10 mouse cellular contexts compared by ENCODE assay signal in genomic region chr14:121368108-121368705, GRCm38 (mm10). TPM values are rescaled to one million over a fixed set of nuclear protein-coding genes. Genes with fewer than 3 reads are reported as not detected.
DNase-seq lines count a peak whose midpoint lies in the region; ATAC-seq and TF ChIP-seq lines count a peak whose summit lies in the region.
"Had no signal": no experiment of that assay in that cellular context is flagged by ENCODE, and none has a peak within 500 bp of the region (broad histone marks: within the 10 kb centered on the region; RNA-seq: fewer than 3 reads in every experiment).

No protein-coding gene starts in this region.

- no peak overlapping the region for H3K27ac ChIP-seq in ES-E14 (ENCODE audit: insufficient read depth, low read depth, low read length, poor library complexity, severe bottlenecking)
- peak overlapping the region; percentile 89 for H3K27ac ChIP-seq in liver, embryonic 15.5 days (replicated peaks)
- H3K27ac ChIP-seq in forebrain, embryonic 11.5 days (ENCODE audit: low read depth, low read length) = no peak overlapping the region
- no peak overlapping the region for H3K27ac ChIP-seq in forebrain, postnatal 0 days (ENCODE audit: low read depth, low read length)
- H3K27ac ChIP-seq: forebrain, embryonic 12.5 days; midbrain, embryonic 15.5 days had no signal

- no peaks in the 10 kb centered on the region for H3K27me3 ChIP-seq in erythroblast, embryonic 14.5 days (ENCODE audit: control insufficient read depth)
- H3K27me3 ChIP-seq in liver, embryonic 15.5 days = no peaks in the 10 kb centered on the region
- no peaks in the 10 kb centered on the region for H3K27me3 ChIP-seq in forebrain, embryonic 11.5 days (ENCODE audit: control insufficient read depth, insufficient read depth, low read length)
- no peaks in the 10 kb centered on the region for H3K27me3 ChIP-seq in forebrain, postnatal 0 days (ENCODE audit: insufficient read depth, low read length)
- H3K27me3 ChIP-seq: forebrain, embryonic 12.5 days; midbrain, embryonic 15.5 days had no signal

- no peak for TF ChIP-seq CTCF in forebrain, postnatal 0 days (IDR thresholded peaks at IDR 0.05; ENCODE audit: low read depth)

- peaks cover 0 to 17% of the 10 kb centered on the region in 2 experiments; a peak in 3 of 4 replicates for H3K4me1 ChIP-seq in ES-E14 (ENCODE audit: control insufficient read depth in 2 of 2, insufficient read depth in 2 of 2, low read length in 2 of 2, poor library complexity in 1 of 2)
- peaks cover 100% of the 10 kb centered on the region for H3K4me1 ChIP-seq in erythroblast, embryonic 14.5 days (ENCODE audit: control insufficient read depth)
- peaks cover 100% of the 10 kb centered on the region for H3K4me1 ChIP-seq in liver, embryonic 15.5 days (replicated peaks)
- peaks cover 4% of the 10 kb centered on the region; the same call in 1 of the 2 replicates for H3K4me1 ChIP-seq in forebrain, embryonic 11.5 days (replicated peaks; ENCODE audit: control insufficient read depth, insufficient read depth, low read length)
- 0 out of 2 replicates have a peak, but pooled peaks cover 4% of the 10 kb centered on the region for H3K4me1 ChIP-seq in forebrain, postnatal 0 days (ENCODE audit: insufficient read depth)

- peak overlapping the region; percentile 22; the same call in 1 of the 2 replicates for H3K9ac ChIP-seq in ES-E14 (ENCODE audit: insufficient read depth, low read depth, low read length, poor library complexity, severe bottlenecking)
- peak overlapping the region; percentile 37 for H3K9ac ChIP-seq in liver, embryonic 15.5 days
- no peak overlapping the region for H3K9ac ChIP-seq in forebrain, embryonic 11.5 days (ENCODE audit: low read length)
- no peak overlapping the region for H3K9ac ChIP-seq in forebrain, postnatal 0 days
- H3K9ac ChIP-seq: forebrain, embryonic 12.5 days; midbrain, embryonic 15.5 days had no signal

- no peaks in the 10 kb centered on the region for H3K9me3 ChIP-seq in ES-E14 (ENCODE audit: control insufficient read depth, insufficient read depth, low read depth, low read length)
- H3K9me3 ChIP-seq in erythroblast, embryonic 14.5 days (ENCODE audit: control insufficient read depth, low read length) = peaks cover 3% of the 10 kb centered on the region
- no peaks in the 10 kb centered on the region for H3K9me3 ChIP-seq in liver, embryonic 15.5 days (replicated peaks)
- H3K9me3 ChIP-seq in forebrain, embryonic 11.5 days (ENCODE audit: control insufficient read depth, low read length) = no peaks in the 10 kb centered on the region; the same call in 1 of the 2 replicates
- H3K9me3 ChIP-seq in forebrain, postnatal 0 days (ENCODE audit: low read length) = no peaks in the 10 kb centered on the region
- H3K9me3 ChIP-seq: midbrain, embryonic 15.5 days had no signal

- in situ Hi-C loops in ES-E14 (cut with MboI; ENCODE audit: low sequenced_read_pairs in 2 of 2, unreplicated experiment in 2 of 2) = no loop called here

- ATAC-seq in liver, embryonic 15.5 days (ENCODE audit: insufficient read depth) = peak; percentile 23
- ATAC-seq in forebrain, embryonic 11.5 days (replicated peaks; ENCODE audit: low FRiP score) = no peak
- no peak for ATAC-seq in forebrain, postnatal 0 days
- ATAC-seq: midbrain, embryonic 15.5 days had no signal

- 67% methylated on average over 4 of the region's 4 CpGs for WGBS in liver, embryonic 15.5 days (ENCODE audit: insufficient replicate concordance)
- WGBS in forebrain, embryonic 11.5 days = 66% methylated on average over 4 of the region's 4 CpGs
- WGBS in forebrain, postnatal 0 days = 69% methylated on average over 4 of the region's 4 CpGs

- 0 out of 4 replicates have a peak overlapping the region, but pooled peaks of 1 of the 2 experiments have one; percentile 5 for H3K4me3 ChIP-seq in ES-E14 (ENCODE audit: insufficient read depth in 1 of 2, low read depth in 1 of 2, low read length in 2 of 2, poor library complexity in 1 of 2, severe bottlenecking in 1 of 2)
- H3K4me3 ChIP-seq in erythroblast, embryonic 14.5 days (replicated peaks) = peak overlapping the region; percentile 62
- peak overlapping the region; percentile 8; the same call in 1 of the 2 replicates for H3K4me3 ChIP-seq in liver, embryonic 15.5 days (replicated peaks)
- H3K4me3 ChIP-seq in forebrain, embryonic 11.5 days (ENCODE audit: low read depth, low read length) = no peak overlapping the region
- H3K4me3 ChIP-seq in forebrain, postnatal 0 days (ENCODE audit: low read depth, low read length) = no peak overlapping the region
- H3K4me3 ChIP-seq: forebrain, embryonic 12.5 days; midbrain, embryonic 15.5 days had no signal

- no peaks in the 10 kb centered on the region; the same call in 1 of the 2 replicates for H3K36me3 ChIP-seq in ES-E14 (ENCODE audit: control insufficient read depth, insufficient read depth, low read length, poor library complexity, severe bottlenecking)
- H3K36me3 ChIP-seq in erythroblast, embryonic 14.5 days (ENCODE audit: control insufficient read depth) = peaks cover 91% of the 10 kb centered on the region
- peaks cover 14% of the 10 kb centered on the region for H3K36me3 ChIP-seq in liver, embryonic 15.5 days (replicated peaks)
- no peaks in the 10 kb centered on the region for H3K36me3 ChIP-seq in forebrain, embryonic 11.5 days (ENCODE audit: control insufficient read depth, insufficient read depth, low read length)
- H3K36me3 ChIP-seq in forebrain, postnatal 0 days (ENCODE audit: insufficient read depth) = no peaks in the 10 kb centered on the region
- H3K36me3 ChIP-seq: midbrain, embryonic 15.5 days had no signal

- peak; percentile 35 to 49 for DNase-seq in kidney, postnatal 36 days
- DNase-seq in kidney, postnatal 10 days = no peak
- DNase-seq in ES-E14 (ENCODE audit: low read depth, low spot score) = no peak
- DNase-seq in forebrain, embryonic 11.5 days (ENCODE audit: low spot score) = no peak
- no peak for DNase-seq in forebrain, postnatal 0 days
- DNase-seq: cerebellum, postnatal 36 days had no signal

- H3K4me2 ChIP-seq in liver, embryonic 15.5 days = peak overlapping the region; percentile 82
- H3K4me2 ChIP-seq in forebrain, embryonic 11.5 days (ENCODE audit: low read depth, low read length, severe bottlenecking) = no peak overlapping the region
- H3K4me2 ChIP-seq in forebrain, postnatal 0 days (ENCODE audit: low read depth) = no peak overlapping the region
- H3K4me2 ChIP-seq: forebrain, embryonic 12.5 days; midbrain, embryonic 15.5 days had no signal

TF ChIP-seq in ES-E14, 5 proteins besides CTCF, POLR2A, EP300 and RAD21:
- TF ChIP-seq ZC3H11A (IDR thresholded peaks at IDR 0.05; ENCODE audit: borderline replicate concordance, low read depth, low read length) (no peak), HCFC1 (IDR thresholded peaks at IDR 0.05; ENCODE audit: borderline replicate concordance, insufficient read depth, low read length) (no peak), CHD2 (IDR thresholded peaks at IDR 0.05; ENCODE audit: low read depth, low read length) (no peak), MAFK (IDR thresholded peaks at IDR 0.05; ENCODE audit: insufficient read depth, low read depth, low read length) (no peak), ZNF384 (IDR thresholded peaks at IDR 0.05; ENCODE audit: low read depth, low read length) (no peak)
TF ChIP-seq in ES-E14: peak in this region for 0.

RNA-seq across cellular contexts. Expression of gene Stk24, which starts 11.6 kb away (rescaled TPM):
- total RNA-seq in ES-E14 (2012; rRNA removed) = 21.2 and 39.5 TPM in 2 replicates
- polyA plus RNA-seq in erythroblast, embryonic 14.5 days (2012) = 6.7 and 7.8 TPM in 2 replicates
- 27.0 and 29.3 TPM in 2 replicates for polyA plus RNA-seq in liver, embryonic 15.5 days (2015; fragmentation: Nextera tagmentation; extraction: Ambion mirVana)
- polyA plus RNA-seq in forebrain, embryonic 11.5 days (2014; fragmentation: Nextera tagmentation; extraction: Ambion mirVana) = 50.0 and 51.1 TPM in 2 replicates
- 27.5 and 34.0 TPM in 2 replicates for total RNA-seq in forebrain, postnatal 0 days (2014; rRNA removed)
- 13.2 and 15.3 TPM in 2 replicates for polyA plus RNA-seq in forebrain, postnatal 0 days (2015; fragmentation: Nextera tagmentation; extraction: Ambion mirVana)

Comparison
In these comparisons a context has a peak if more than half of its experiments do, and no peak if none do; other contexts are left out.
1. DNase-seq: peak in kidney, postnatal 36 days (2 of 2); none in kidney, postnatal 10 days (single experiment), ES-E14 (single experiment), forebrain, embryonic 11.5 days (single experiment) and forebrain, postnatal 0 days (single experiment).
2. H3K4me3 ChIP-seq: peak in erythroblast, embryonic 14.5 days (single experiment) and liver, embryonic 15.5 days (single experiment); none in forebrain, embryonic 11.5 days (single experiment) and forebrain, postnatal 0 days (single experiment).
3. H3K9ac ChIP-seq: peak in ES-E14 (single experiment) and liver, embryonic 15.5 days (single experiment); none in forebrain, embryonic 11.5 days (single experiment) and forebrain, postnatal 0 days (single experiment).